Mouse (Mus musculus): ENCODE results near the gene Zbtb33. TPM values are rescaled to one million over a fixed set of nuclear protein-coding genes. Genes with fewer than 3 reads are reported as not detected.

Gene Zbtb33
- polyA plus RNA-seq, 1 experiment from 2014 or later = 7.5 TPM

Small RNA genes within 50 kb of the gene (microRNA-seq; reads per million reads assigned to microRNA genes)
- not detected for gene Mir3110 (ENCODE audit: insufficient number of aligned reads)

Other genes starting within 250 kb of the Zbtb33 start
- gene Btg1-ps1, start 171.0 kb upstream of the Zbtb33 start, polyA plus RNA-seq (2014; fragmentation: Nextera tagmentation; extraction: Ambion mirVana) = not detected in 2 replicates
- gene Btg1-ps2, start 146.7 kb upstream of the Zbtb33 start, polyA plus RNA-seq (2014; fragmentation: Nextera tagmentation; extraction: Ambion mirVana) = not detected in 2 replicates
- not detected in 2 replicates for gene Rhox10, start 123.3 kb upstream of the Zbtb33 start, polyA plus RNA-seq (2014; fragmentation: Nextera tagmentation; extraction: Ambion mirVana)
- gene Rhox11, start 104.7 kb upstream of the Zbtb33 start, polyA plus RNA-seq (2014; fragmentation: Nextera tagmentation; extraction: Ambion mirVana) = not detected in 2 replicates
- gene Rhox12, start 78.9 kb upstream of the Zbtb33 start, polyA plus RNA-seq (2014; fragmentation: Nextera tagmentation; extraction: Ambion mirVana) = not detected in 2 replicates
- gene Rhox13, start 68.6 kb upstream of the Zbtb33 start, polyA plus RNA-seq (2014; fragmentation: Nextera tagmentation; extraction: Ambion mirVana) = not detected in 2 replicates
- gene Tmem255a, start 62.6 kb downstream of the Zbtb33 start, polyA plus RNA-seq (2014; fragmentation: Nextera tagmentation; extraction: Ambion mirVana) = 13.7 and 13.8 TPM in 2 replicates
- gene Atp1b4, start 126.4 kb downstream of the Zbtb33 start, polyA plus RNA-seq (2014; fragmentation: Nextera tagmentation; extraction: Ambion mirVana) = not detected in 2 replicates

All from forebrain, embryonic 11.5 days (tissue).